Mouse (Mus musculus) liver, embryonic 13.5 days (tissue): Measurements from ENCODE around the gene Ccnd3. TPM values are rescaled to one million over a fixed set of nuclear protein-coding genes. Genes with fewer than 3 reads are reported as not detected.
"Not testable (repeated sequence)": the region's sequence is repeated elsewhere in the genome, so short reads cannot be mapped to it uniquely, and the experiment has no call there.

Source experiments
- ATAC-seq: fragments of 200-750 bp; cut with Nextera tagmentation; 2 replicates; pipeline ENCODE4 v1.8.0; 2017; ENCODE audit warnings: low read depth, mild to moderate bottlenecking, moderate number of reproducible peaks, moderate library complexity
- DNase-seq: peaks from one replicate; pipeline ENCODE4 v3.0.0; 2022
- H3K27ac ChIP-seq: fragments of 300-500 bp; sonication (generic); 2 replicates; pipeline ENCODE4 v1.5.1; 2015; ENCODE audit warnings: moderate library complexity, mild to moderate bottlenecking, inconsistent platforms
- H3K27me3 ChIP-seq: fragments of 300-500 bp; sonication (generic); 2 replicates; pipeline ENCODE4 v1.6.1; 2015; ENCODE audit warnings: mild to moderate bottlenecking, inconsistent platforms
- H3K36me3 ChIP-seq: fragments of 300-500 bp; sonication (generic); 2 replicates; pipeline ENCODE4 v1.6.1; 2015; ENCODE audit warnings: mild to moderate bottlenecking, inconsistent platforms
- H3K4me1 ChIP-seq: fragments of 300-500 bp; sonication (generic); replicated peaks from 2 replicates; pipeline ENCODE4 v1.6.1; 2015; ENCODE audit warnings: inconsistent platforms
- H3K4me2 ChIP-seq: fragments of 300-500 bp; sonication (generic); 2 replicates; pipeline ENCODE4 v1.6.1; 2015; ENCODE audit warnings: inconsistent platforms, mild to moderate bottlenecking, moderate library complexity
- H3K4me3 ChIP-seq: fragments of 300-500 bp; sonication (generic); replicated peaks from 2 replicates; pipeline ENCODE4 v1.5.1; 2015; ENCODE audit warnings: mild to moderate bottlenecking, inconsistent platforms
- H3K9ac ChIP-seq: fragments of 300-500 bp; sonication (generic); 2 replicates; pipeline ENCODE4 v1.6.1; 2015; ENCODE audit warnings: mild to moderate bottlenecking, inconsistent platforms
- H3K9me3 ChIP-seq: fragments of 300-500 bp; sonication (generic); replicated peaks from 2 replicates; pipeline ENCODE4 v1.6.1; 2016; ENCODE audit warnings: inconsistent platforms
- WGBS: fragments of 180-500 bp; shearing (Covaris S2); methylation state at CpG from one replicate; pipeline ENCODE4 v1.1.7; 2015; ENCODE audit not compliant: insufficient replicate concordance; 5-methylcytosine and 5-hydroxymethylcytosine counted together
- polyA plus RNA-seq: library from polyadenylated mRNA; unstranded; fragments of >200 nt; fragmentation: Nextera tagmentation; extraction: Ambion mirVana; gene quantifications from 2 replicates; pipeline ENCODE4 v1.2.1, GENCODE M21; 2015

Gene Ccnd3
- polyA plus RNA-seq, 1 experiment from 2014 or later, result 400 TPM

DNA sequence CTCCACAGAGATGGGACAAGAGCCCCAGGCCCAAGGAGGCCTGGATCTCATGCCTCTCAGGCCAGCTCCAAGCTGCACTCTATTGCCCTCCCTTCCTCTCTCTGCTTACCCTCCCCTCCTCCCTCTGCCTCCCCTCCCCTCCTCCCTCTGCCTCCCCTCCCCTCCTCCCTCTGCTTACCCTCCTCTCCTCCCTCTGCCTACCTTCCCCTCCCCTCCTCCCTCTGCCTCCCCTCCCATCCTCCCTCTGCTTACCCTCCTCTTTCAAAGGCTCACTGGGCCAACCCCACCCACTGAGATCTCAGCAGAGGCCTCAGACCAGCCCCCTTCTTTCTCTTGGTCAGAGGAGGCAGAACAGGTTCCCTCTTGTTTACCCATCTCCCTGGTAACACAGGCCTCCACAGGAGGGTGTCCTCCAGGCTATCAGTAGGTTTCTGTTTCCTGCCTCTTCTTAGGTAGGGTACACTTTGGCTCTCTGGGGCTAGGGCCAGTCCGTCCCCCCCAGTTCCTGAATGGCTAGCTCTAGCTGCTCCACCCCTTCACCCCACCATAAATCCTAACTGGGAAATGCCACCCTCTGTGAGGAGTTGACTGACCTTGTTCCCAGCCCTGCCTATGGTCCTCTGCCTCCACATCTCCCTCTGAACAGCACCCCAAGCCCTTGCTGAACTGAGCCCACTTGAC, 20.5 kb upstream of the Ccnd3 start:
- Histone ChIP-seq H3K4me1 (peaks cover 34% of the 10 kb centered on the region), H3K9ac (peak overlapping the region; percentile 52), H3K27ac (peak overlapping the region; percentile 84), H3K4me2 (peak overlapping the region; percentile 28; the same call in 1 of the 2 replicates), H3K36me3 (peaks cover 20% of the 10 kb centered on the region), H3K4me3 (no peak overlapping the region), H3K9me3 (no peaks in the 10 kb centered on the region), H3K27me3 (no peaks in the 10 kb centered on the region)
- DNase-seq (peak; percentile 47), ATAC-seq (peak; percentile 78)
- WGBS, result 22% methylated on average over 1 of the region's 1 CpGs

GRCm38 (mm10) chr17:47484993-47485392, 19.9 kb upstream of the Ccnd3 start:
- WGBS, result 6% methylated on average over 3 of the region's 3 CpGs
- Histone ChIP-seq H3K27me3 (no peaks in the 10 kb centered on the region), H3K9me3 (no peaks in the 10 kb centered on the region), H3K4me1 (peaks cover 33% of the 10 kb centered on the region), H3K9ac (peak overlapping the region; percentile 52), H3K4me3 (no peak overlapping the region), H3K27ac (peak overlapping the region; percentile 84), H3K36me3 (peaks cover 26% of the 10 kb centered on the region), H3K4me2 (peak overlapping the region; percentile 28; the same call in 1 of the 2 replicates)
- DNase-seq (peak; percentile 40), ATAC-seq (peak; percentile 61)

GRCm38 (mm10) chr17:47485791-47486190, 19.1 kb upstream of the Ccnd3 start:
- Histone ChIP-seq H3K9me3 (no peaks in the 10 kb centered on the region), H3K4me2 (no peak overlapping the region; the same call in 1 of the 2 replicates), H3K4me1 (peaks cover 30% of the 10 kb centered on the region), H3K4me3 (no peak overlapping the region), H3K27ac (peak overlapping the region; percentile 84), H3K9ac (peak overlapping the region; percentile 24), H3K27me3 (no peaks in the 10 kb centered on the region), H3K36me3 (peaks cover 34% of the 10 kb centered on the region)
- DNase-seq, result no peak
- ATAC-seq, result no peak
- 83% methylated on average over 3 of the region's 3 CpGs for WGBS

GRCm38 (mm10) chr17:47490791-47491190, 14.1 kb upstream of the Ccnd3 start:
- Histone ChIP-seq H3K27me3 (no peaks in the 10 kb centered on the region), H3K9me3 (no peaks in the 10 kb centered on the region), H3K4me2 (no peak overlapping the region), H3K4me3 (no peak overlapping the region), H3K4me1 (peaks cover 26% of the 10 kb centered on the region), H3K36me3 (peaks cover 84% of the 10 kb centered on the region), H3K27ac (no peak overlapping the region), H3K9ac (no peak overlapping the region)
- WGBS, result 81% methylated on average over 9 of the region's 9 CpGs
- DNase-seq (no peak), ATAC-seq (no peak)

DNA sequence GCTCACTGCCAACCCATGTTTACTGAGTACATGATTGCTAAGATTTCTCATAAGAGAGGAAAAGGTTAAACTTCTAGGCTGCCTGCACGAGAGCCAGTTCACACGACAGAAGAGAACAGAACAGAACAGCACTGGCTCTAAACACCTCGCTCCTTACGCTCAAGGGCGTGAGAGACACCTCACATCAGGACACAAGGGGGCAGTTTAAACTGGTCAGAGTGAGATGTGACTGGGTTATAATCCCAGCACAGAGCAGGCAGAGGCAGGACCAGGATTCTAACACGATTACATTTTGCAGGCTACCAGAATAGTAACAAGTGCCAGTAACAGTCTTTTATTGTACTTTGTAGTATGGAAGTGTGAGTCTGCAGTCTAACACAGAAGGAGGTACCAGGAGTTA, 12.1 kb upstream of the Ccnd3 start:
- Histone ChIP-seq H3K4me2 (no peak overlapping the region), H3K27ac (no peak overlapping the region), H3K27me3 (no peaks in the 10 kb centered on the region), H3K36me3 (peaks cover 99% of the 10 kb centered on the region), H3K4me1 (peaks cover 17% of the 10 kb centered on the region), H3K4me3 (no peak overlapping the region), H3K9ac (no peak overlapping the region), H3K9me3 (no peaks in the 10 kb centered on the region)
- no peak for ATAC-seq
- no peak for DNase-seq
- 86% methylated on average over 6 of the region's 6 CpGs for WGBS

- Histone ChIP-seq H3K27ac (peak overlapping the region; percentile 37), H3K9me3 (no peaks in the 10 kb centered on the region), H3K4me3 (no peak overlapping the region), H3K4me1 (peaks cover 17% of the 10 kb centered on the region), H3K9ac (no peak overlapping the region), H3K4me2 (no peak overlapping the region), H3K27me3 (no peaks in the 10 kb centered on the region), H3K36me3 (peaks cover 98% of the 10 kb centered on the region)
- DNase-seq (no peak), ATAC-seq (no peak)
- 83% methylated on average over 6 of the region's 6 CpGs for WGBS
Observed at GRCm38 (mm10) chr17:47493653-47494052, 11.2 kb upstream of the Ccnd3 start.

GRCm38 (mm10) chr17:47494132-47494531, 10.7 kb upstream of the Ccnd3 start:
- ATAC-seq (peak; percentile 65), DNase-seq (no peak)
- Histone ChIP-seq H3K4me1 (peaks cover 17% of the 10 kb centered on the region), H3K4me2 (no peak overlapping the region), H3K9ac (peak overlapping the region; percentile 24; the same call in 1 of the 2 replicates), H3K27ac (peak overlapping the region; percentile 37), H3K4me3 (no peak overlapping the region), H3K36me3 (peaks cover 98% of the 10 kb centered on the region), H3K9me3 (no peaks in the 10 kb centered on the region), H3K27me3 (no peaks in the 10 kb centered on the region)
- WGBS, result 71% methylated on average over 11 of the region's 11 CpGs

- Histone ChIP-seq H3K27me3 (no peaks in the 10 kb centered on the region), H3K4me3 (peak overlapping the region; percentile 75), H3K27ac (peak overlapping the region; percentile 86), H3K9ac (peak overlapping the region; percentile 81), H3K4me1 (peaks cover 49% of the 10 kb centered on the region), H3K4me2 (peak overlapping the region; percentile 82), H3K36me3 (peaks cover 42% of the 10 kb centered on the region), H3K9me3 (no peaks in the 10 kb centered on the region)
- peak; percentile 8 for ATAC-seq
- no peak for DNase-seq
- WGBS, result 4% methylated on average over 11 of the region's 11 CpGs
Observed at GRCm38 (mm10) chr17:47501531-47501930, 3.3 kb upstream of the Ccnd3 start.

DNA sequence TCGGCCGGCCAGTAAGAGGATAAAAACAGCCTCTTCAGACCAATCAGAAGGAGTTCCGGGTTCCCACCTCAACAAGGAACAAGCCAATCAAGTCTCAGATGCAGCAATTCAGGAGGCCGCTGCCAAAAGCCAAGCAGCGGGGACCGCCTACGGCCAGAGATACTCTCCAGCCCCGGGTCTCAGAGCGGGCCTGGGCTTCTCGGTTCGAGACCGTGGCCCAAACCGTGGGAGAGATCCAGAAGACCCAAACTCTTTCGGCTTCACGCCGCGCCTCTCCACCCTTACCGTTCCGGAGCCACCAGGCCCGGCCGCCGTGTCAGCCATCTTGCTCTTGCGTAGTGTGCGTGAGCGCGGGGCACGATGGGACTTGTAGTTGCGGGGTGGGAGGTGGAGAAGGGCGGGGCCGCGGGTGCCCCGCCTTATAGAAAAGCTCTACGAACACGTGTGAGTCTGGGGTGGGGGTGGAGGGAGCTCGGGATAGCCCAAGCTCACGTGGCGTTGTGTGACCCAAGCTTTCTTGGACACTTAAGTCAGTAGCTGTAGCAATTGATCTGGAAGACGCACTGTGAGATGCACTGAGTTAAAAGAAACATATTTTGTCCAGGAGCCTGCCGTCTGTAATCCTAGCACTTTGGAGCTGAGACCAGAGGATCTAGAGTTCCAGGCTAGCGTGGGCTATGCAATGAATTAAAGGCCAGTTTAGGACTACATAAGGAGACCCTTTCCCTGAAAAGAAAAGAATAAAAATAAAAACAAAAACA, 2.7 kb upstream of the Ccnd3 start, which contains the start of gene Taf8:
Taf8 (minus strand) TSS at position 347 of the 761 bp plus-strand sequence.
- WGBS, result 2% methylated on average over 40 of the region's 40 CpGs
- Histone ChIP-seq H3K36me3 (peaks cover 36% of the 10 kb centered on the region), H3K4me2 (peak within 1 kb of the TSS; percentile 82), H3K4me3 (peak within 1 kb of the TSS; percentile 75), H3K27ac (peak within 1 kb of the TSS; percentile 86), H3K27me3 (no peaks in the 10 kb centered on the region), H3K9ac (peak within 1 kb of the TSS; percentile 81), H3K4me1 (peaks cover 55% of the 10 kb centered on the region), H3K9me3 (no peaks in the 10 kb centered on the region)
- ATAC-seq (peak; percentile 91), DNase-seq (peak; percentile 90)

- H3K9me3 ChIP-seq, ATAC-seq, H3K27me3 ChIP-seq, DNase-seq: not testable (repeated sequence)
- Histone ChIP-seq H3K9ac (peak overlapping the region; percentile 12; the same call in 1 of the 2 replicates), H3K4me3 (peak overlapping the region; percentile 75; the same call in 1 of the 2 replicates), H3K36me3 (peaks cover 31% of the 10 kb centered on the region), H3K4me1 (peaks cover 60% of the 10 kb centered on the region), H3K4me2 (peak overlapping the region; percentile 82), H3K27ac (peak overlapping the region; percentile 67)
- WGBS, result 65% methylated on average over 6 of the region's 6 CpGs
Observed at GRCm38 (mm10) chr17:47502707-47503045, 2.2 kb upstream of the Ccnd3 start.

DNA sequence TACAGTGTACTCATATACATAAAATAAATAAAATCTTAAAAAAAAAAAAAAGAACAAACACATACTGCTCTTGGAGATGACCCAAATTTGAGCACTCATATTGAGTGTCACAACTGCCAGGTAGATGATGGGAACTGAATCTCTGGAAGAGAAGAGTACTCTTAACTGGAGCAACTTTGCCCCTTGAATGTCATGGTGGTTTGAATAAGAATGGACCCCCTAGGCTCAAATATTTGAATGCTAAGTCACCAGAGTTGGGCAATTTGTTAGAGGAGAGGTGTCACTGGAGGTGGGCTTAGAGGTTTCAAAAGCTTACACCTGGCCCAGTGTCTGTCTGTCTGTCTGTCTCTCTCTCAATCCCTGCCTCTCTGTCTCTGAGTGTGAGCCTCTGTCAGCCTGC, 1.2 kb upstream of the Ccnd3 start:
- no peaks in the 10 kb centered on the region for H3K9me3 ChIP-seq
- H3K4me3 ChIP-seq, result no peak overlapping the region
- peaks cover 23% of the 10 kb centered on the region for H3K36me3 ChIP-seq
- no peak for ATAC-seq
- no peaks in the 10 kb centered on the region for H3K27me3 ChIP-seq
- H3K27ac ChIP-seq, result peak overlapping the region; percentile 78; the same call in 1 of the 2 replicates
- H3K4me1 ChIP-seq, result peaks cover 71% of the 10 kb centered on the region
- peak overlapping the region; percentile 85; the same call in 1 of the 2 replicates for H3K4me2 ChIP-seq
- H3K9ac ChIP-seq, result no peak overlapping the region
- no peak for DNase-seq
